Mouse (Mus musculus): ENCODE data around the gene Prpf6.

Prpf6 gene

DNA sequence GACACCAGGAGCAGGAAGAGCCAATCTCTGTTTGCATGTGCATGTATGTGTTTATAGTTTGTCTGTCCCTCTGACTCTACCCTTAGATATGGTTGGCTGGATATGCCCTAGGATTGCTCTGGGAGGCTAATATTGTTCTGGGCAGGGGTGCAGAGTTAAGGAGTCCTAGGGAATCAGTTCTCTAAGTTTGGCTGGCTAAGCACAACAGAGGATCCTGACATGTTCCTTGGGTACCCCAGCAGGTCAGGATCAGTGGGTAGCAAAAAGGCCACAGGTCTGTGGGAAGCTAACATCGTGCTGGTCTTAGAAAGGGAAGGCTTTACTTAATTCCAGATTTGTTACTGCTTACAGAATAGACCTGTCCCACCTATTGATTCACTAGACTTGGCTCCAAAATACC is 12.0 kb upstream of the Prpf6 start:
- DNase-seq (ENCODE audit: low read depth, low spot score) = no peak

DNA sequence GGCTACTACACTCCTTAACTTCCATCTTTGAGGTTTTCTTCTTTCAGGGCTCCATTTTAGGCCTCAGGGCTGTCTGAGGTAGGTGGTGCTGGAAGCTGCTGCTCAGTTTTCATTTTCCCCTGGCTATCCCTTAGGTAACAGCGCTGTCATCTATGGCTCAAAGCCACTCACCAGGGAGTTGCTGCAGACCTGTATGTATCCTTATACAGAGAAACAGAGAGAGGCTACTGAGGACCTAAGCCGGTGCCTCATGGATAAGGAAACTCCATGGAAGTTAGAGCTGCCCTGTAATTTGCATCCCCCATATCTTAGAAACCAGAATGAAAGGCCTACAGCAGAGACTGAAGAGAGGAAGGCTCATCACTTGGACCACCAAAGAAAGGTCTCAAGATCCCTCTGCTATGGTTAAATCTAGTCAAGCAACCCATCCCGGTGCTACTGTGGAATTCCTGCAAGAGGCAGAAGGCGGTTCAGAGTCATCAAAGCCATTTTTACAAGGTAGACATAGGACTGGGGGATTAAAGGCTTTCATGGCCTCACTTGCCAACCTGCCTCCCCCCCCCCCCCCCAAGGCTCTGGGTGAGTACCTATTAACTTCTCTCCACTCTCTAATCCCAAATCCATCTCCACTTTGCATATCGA is 11.4 kb upstream of the Prpf6 start:
- no peak for DNase-seq (ENCODE audit: low read depth, low spot score)

DNA sequence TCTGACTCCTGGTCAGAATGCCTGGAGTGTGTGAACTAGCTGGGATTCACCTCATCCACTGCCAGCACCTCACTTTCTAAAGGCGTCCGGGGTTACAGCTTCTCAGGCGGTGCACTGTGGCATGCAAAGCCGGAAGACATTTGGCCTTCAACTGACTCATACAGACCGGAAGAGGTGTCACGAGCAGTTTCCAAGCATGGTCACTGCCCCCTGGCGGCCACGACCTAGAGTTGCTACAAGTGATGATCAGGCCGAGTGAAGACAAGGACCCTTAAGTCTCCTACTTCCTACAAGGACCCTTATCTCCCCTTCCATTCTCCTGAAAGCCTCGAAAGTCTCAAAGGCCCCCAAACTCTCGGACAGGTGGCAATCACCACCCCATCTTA is 10.7 kb upstream of the Prpf6 start:
- no peak for DNase-seq (ENCODE audit: low read depth, low spot score)

DNA sequence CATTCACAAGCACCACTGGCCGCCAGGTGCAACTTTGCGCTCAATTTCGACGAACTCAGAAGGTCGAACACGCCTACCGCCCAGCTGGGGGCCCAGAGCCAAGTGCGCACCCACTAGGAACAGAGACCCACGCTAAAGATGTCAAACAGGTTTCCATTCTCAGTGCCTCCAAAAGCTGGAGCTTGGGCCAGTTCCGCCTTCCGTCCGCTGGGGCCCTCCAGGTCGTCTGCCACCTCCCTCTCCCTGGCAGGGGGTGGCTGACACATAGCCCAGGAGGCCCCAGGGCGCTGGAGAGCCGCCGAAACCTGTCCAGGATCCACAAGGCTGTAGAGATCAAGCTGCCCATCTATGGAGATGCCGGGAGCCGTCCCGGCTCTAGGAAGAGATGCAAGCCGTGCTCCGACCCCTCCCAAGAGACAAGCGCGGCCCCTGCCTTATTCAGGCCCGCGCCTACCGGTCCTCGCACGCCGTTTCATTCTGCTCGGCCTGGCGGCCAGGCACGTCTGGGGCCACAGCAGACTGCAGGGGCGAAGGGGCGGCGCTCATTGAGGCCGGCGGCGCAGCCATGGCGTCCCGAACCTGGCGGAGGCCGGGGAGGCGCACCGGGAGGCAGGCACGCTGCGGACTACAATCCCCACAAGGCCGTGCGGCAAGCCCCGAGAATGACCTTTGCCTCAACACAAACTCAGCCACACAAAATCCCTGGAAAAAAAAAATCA is 10.1 kb upstream of the Prpf6 start:
- no peak for DNase-seq (ENCODE audit: low read depth, low spot score)

DNA sequence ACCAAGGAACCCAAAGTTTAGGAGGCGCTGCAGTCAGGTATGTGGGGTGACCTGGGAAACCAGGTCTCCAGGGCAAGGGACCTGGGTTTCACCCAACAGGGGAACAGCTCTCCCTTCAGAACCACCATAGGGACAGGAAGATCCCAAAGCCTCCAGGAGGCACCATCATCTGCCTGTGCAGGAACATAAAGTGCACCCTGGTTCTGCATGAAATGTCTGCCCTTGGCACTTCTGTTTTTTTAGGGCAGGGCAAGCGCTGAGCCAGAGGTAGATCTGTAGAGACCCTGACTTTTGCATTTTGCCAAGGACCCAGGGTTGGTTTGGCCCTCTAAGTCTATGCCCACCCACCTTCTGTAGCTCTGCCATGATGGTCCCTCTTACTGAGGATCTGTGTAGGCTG is 9.3 kb upstream of the Prpf6 start:
- DNase-seq (ENCODE audit: low read depth, low spot score) = no peak

GRCm38 (mm10) chr2:181582939-181583338 is 8.7 kb upstream of the Prpf6 start:
- no peak for DNase-seq (ENCODE audit: low read depth, low spot score)

DNA sequence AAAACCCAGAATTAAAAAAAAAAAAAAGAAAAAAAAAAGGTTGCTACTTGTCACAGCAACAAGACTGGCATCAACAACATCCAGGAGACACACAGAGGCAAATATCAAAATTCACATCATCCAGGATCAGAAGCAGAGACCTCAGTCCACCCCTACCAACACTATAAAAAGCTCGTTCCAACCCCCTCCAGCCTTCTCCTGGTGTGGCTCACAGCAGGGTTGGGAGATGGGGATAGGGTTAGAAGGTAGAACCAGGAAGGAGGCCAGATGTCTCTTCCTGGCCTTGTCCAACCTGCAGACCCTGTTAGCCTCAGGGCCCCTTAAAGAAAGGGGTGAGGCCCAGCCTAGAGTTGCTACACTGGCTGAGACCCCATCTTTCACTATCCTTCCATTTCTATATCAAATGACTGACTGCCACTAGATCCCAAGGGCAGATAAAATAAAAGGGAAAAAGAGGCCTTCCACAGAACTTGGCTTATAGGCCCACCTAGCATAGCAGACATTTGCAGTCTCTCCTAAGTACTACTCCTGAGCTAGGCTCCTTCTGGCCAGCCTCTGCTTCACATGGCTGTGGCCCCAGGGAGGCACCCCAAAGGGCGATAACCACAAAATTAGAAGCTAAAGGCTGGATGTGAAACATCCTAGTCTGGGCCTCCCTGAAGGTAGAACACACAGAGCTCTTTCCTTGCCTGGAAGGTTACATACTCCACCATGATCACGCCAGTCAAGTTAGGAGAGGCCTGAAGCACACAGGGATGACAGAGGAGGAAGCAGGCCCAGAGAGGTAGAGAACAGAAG is 8.0 kb upstream of the Prpf6 start:
- no peak for DNase-seq (ENCODE audit: low read depth, low spot score)

DNA sequence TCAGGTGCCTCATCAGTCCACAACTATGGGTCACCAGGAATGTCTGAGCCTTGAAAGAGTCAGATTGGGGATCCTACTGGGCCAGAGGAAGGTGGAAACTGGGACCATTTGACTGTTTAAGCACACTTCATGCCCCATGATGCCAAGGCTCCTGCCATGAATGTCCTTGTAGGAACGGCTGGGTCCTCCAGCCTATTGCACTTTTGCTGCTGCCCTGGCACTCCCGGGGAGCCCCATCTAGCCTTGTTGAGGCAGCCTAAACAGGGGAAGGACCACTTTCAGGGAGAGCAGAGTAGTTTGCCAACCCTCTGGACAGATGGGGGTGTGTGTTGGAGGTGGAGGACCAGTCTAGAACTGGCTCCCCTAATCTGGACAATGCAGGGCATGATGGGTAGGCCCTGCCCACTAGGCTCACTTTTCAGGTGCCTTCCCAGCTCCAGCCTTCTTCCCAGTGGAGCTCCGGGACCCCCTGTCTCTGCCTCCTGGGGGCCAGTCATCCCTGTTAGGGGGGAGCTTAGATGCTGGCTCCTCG is 7.2 kb upstream of the Prpf6 start, which contains the start of gene Uckl1:
Gene Uckl1, minus strand, starts transcription at position 482 of the 532 bp plus-strand sequence.
- DNase-seq (ENCODE audit: low read depth, low spot score) = no peak

DNA sequence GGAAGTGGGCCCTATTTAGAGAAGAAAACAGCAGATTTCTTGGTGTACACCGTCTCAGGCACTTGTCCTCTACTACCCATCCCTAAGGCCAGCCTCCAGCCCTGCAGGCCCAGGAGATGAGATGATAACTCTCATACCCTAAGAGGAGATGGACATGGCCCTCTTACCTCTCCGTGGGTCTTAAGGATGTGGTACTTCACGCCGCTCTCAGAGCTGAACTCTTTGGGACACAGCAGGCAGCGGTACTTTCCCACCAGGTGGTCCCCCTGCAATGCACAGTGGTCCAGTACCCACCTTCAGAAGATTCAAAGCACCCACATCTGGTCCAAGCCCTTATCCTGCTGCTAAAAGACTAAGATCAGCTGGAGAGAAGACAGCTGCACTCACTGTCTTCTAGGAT is 6.2 kb upstream of the Prpf6 start:
- DNase-seq (ENCODE audit: low read depth, low spot score) = no peak

- DNase-seq (ENCODE audit: low read depth, low spot score) = no peak
Observed at GRCm38 (mm10) chr2:181586124-181586523, 5.5 kb upstream of the Prpf6 start.

- DNase-seq (ENCODE audit: low read depth, low spot score) = no peak
Observed at GRCm38 (mm10) chr2:181587796-181588195, 3.9 kb upstream of the Prpf6 start.

DNA sequence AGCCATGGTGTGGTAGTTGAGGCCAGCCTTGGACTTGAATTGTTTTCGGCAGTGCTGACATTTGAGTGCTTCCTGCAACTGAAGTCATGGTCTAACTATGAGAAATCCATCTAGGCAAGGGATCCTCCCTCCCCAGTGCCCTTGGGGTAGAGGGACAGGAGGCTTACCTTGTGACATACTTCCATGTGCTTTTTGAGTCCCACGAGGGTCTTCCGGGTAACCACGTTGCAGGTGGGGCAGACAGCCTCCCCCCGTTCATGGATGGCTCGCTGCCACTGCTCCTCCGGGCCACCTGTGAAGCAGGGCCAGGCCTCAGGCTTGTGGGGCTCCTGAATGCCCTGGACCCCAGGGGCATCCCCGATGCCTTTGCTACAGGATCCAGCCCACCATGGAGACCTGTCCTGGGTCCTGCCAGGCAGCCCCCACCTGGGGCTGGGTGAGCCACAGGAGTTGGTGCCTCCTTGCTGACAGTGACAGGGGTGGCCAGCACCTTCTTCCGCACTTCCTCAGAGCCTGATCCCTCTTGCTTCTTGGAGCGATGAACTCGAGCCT is 3.4 kb upstream of the Prpf6 start:
- no peak for DNase-seq (ENCODE audit: low read depth, low spot score)

- no peak for DNase-seq (ENCODE audit: low read depth, low spot score)
Observed at GRCm38 (mm10) chr2:181589011-181589731, 2.5 kb upstream of the Prpf6 start.

DNA sequence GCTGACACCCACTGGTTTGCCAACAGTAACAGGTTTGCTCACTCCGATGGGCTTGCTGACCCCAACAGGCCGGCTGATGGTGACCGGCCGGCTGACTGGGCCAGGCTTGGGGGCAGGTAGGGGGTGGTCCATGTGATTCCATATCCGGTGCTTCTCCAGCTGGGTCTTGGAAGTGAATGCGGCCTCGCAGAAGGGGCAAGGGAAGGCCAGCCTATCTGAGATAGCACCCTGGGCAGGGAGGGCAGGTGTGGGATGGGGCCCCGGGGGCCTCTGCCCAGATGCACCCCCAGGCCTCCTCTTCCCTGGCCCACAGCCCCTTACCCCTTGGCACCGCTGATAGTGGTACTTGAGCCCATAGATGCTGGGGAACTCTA is 1.9 kb upstream of the Prpf6 start:
- DNase-seq (ENCODE audit: low read depth, low spot score) = no peak

GRCm38 (mm10) chr2:181590471-181590870 is 1.2 kb upstream of the Prpf6 start:
- no peak for DNase-seq (ENCODE audit: low read depth, low spot score)

- no peak for DNase-seq (ENCODE audit: low read depth, low spot score)
Observed at GRCm38 (mm10) chr2:181592231-181593041, 768 bp downstream of the Prpf6 start, which contains the start of gene Zfp512b. Gene Zfp512b, minus strand, starts transcription at chr2:181592803.

DNA sequence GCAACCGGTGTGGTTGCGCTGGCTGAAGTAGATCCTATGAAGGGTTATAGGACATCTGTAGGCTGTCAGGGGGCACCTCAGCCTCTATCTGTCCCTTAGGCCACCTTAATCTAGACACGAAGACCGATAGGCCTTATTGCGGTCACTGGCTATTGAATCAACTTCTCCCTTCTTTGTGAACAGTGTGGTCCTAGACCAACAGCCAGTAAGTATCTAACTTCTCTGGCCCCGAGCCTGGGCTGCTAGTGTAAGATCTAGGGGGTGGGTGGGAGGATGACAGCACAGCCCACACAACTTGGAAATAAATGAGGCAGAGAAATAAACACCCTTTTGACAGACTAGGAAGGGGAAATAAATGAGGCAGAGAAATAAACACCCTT is 1.4 kb downstream of the Prpf6 start:
- no peak for DNase-seq (ENCODE audit: low read depth, low spot score)

DNA sequence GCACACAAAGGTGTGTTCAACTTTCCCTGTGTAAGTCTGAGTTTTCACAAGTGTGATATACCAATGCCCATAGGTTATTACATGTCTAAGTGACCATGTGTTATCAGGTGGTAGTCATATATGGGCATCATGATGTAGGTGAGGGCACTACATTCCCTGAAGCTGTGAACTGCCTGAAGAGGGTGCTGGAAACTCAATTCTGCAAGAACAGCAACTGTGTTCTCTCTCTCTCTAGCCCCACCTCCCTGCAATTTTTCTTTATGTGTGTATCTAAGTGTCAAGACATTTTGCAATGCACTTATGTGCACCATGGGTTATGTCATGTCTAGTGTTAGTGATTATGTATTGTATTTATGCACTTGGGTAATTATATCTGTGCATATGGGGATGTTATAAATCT is 2.3 kb downstream of the Prpf6 start:
- DNase-seq (ENCODE audit: low read depth, low spot score) = no peak

GRCm38 (mm10) chr2:181594946-181595696 is 3.5 kb downstream of the Prpf6 start:
- no peak for DNase-seq (ENCODE audit: low read depth, low spot score)

Data from brain, embryonic 18.5 days (tissue).